Mouse (Mus musculus) heart, embryonic 16.5 days (tissue): ENCODE results near the gene Pzp. TPM values are rescaled to one million over a fixed set of nuclear protein-coding genes. Genes with fewer than 3 reads are reported as not detected.

Experiments used
- ATAC-seq: fragments of 200-750 bp; cut with Nextera tagmentation; replicated peaks from 2 replicates; pipeline ENCODE4 v1.8.0; 2017; ENCODE audit warnings: moderate number of reproducible peaks; ENCODE audit not compliant: insufficient read depth, low FRiP score; ENCODE audit errors: extremely low read depth
- H3K27ac ChIP-seq: fragments of 300-500 bp; sonication (generic); 2 replicates; pipeline ENCODE4 v1.5.1; 2014; ENCODE audit warnings: mild to moderate bottlenecking, low read length, control low read depth, moderate library complexity
- H3K27me3 ChIP-seq: fragments of 300-500 bp; sonication (generic); 2 replicates; pipeline ENCODE4 v1.6.1; 2014; ENCODE audit warnings: low read length, mixed read lengths; ENCODE audit not compliant: control insufficient read depth, insufficient read depth
- H3K36me3 ChIP-seq: fragments of 300-500 bp; sonication (generic); 2 replicates; pipeline ENCODE4 v1.6.1; 2014; ENCODE audit not compliant: control insufficient read depth, insufficient read depth
- H3K4me1 ChIP-seq: fragments of 300-500 bp; sonication (generic); 2 replicates; pipeline ENCODE4 v1.6.1; 2014; ENCODE audit warnings: low read length, mixed read lengths; ENCODE audit not compliant: control insufficient read depth, insufficient read depth
- H3K4me2 ChIP-seq: fragments of 300-500 bp; sonication (generic); 2 replicates; pipeline ENCODE4 v1.6.1; 2014; ENCODE audit warnings: low read depth, mild to moderate bottlenecking, control low read depth, low read length
- H3K4me3 ChIP-seq: fragments of 300-500 bp; sonication (generic); 2 replicates; pipeline ENCODE4 v1.5.1; 2014; ENCODE audit warnings: mild to moderate bottlenecking, control low read depth, low read length
- H3K9ac ChIP-seq: fragments of 300-500 bp; sonication (generic); 2 replicates; pipeline ENCODE4 v1.6.1; 2014; ENCODE audit warnings: low read length, control low read depth
- H3K9me3 ChIP-seq: fragments of 300-500 bp; sonication (generic); replicated peaks from 2 replicates; pipeline ENCODE4 v1.6.1; 2016; ENCODE audit warnings: low read length; ENCODE audit not compliant: control insufficient read depth
- WGBS: fragments of 180-500 bp; shearing (Covaris S2); extraction: QIAGEN DNeasy Blood & Tissue Kit; methylation state at CpG from one replicate; pipeline ENCODE4 v1.1.7; 2014; 5-methylcytosine and 5-hydroxymethylcytosine counted together
- polyA plus RNA-seq: library from polyadenylated mRNA; unstranded; fragments of >200 nt; fragmentation: Nextera tagmentation; extraction: Ambion mirVana; gene quantifications from 2 replicates; pipeline ENCODE4 v1.2.1, GENCODE M21; 2015

The Pzp gene
- polyA plus RNA-seq, 1 experiment from 2014 or later: 0.63 TPM

DNA sequence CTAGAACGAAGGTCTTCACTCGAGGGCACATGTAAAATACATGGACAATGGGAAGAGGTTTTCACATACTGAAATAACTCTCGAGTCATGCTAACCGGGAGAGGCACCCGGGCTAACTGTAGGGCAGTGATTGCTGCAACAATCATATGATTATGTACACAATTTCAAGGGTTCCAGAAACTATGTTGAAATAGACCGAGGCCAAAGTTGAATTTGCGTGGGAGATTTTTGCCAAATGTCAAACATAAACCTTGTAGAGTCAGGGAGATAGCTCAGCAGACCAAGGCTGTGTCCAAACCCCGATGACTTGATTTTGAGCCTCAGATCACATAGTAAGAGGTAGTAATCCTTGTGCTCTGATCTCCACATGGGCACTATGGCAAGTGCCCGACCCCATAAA lies 6.2 kb upstream of the Pzp start:
- Histone ChIP-seq H3K36me3 (no peaks in the 10 kb centered on the region), H3K4me3 (no peak overlapping the region), H3K27me3 (no peaks in the 10 kb centered on the region), H3K4me1 (peaks cover 5% of the 10 kb centered on the region; the same call in 1 of the 2 replicates), H3K9ac (no peak overlapping the region), H3K9me3 (no peaks in the 10 kb centered on the region), H3K27ac (no peak overlapping the region), H3K4me2 (no peak overlapping the region)
- 82% methylated on average over 9 of the region's 9 CpGs for whole genome bisulfite sequencing
- no peak for ATAC-seq

DNA sequence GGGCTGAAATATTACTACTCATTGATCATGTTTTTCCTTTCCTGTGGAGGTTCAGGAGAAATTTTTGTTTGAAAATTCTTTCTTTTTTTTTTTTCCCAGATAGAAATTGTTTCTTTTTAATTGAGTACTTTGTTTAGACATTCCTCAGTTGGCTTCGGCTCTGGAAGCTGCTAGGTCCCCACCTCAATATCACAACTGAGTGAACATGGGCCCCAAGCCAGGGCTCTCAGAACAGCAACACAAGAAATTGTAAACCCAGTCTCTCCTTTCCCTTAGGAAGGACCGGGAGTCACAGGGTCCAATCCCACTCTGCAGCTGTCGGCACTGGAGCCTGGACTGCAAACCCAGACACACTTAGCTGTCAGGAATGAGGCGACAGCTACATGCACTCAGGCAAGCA lies 2.0 kb upstream of the Pzp start:
- Histone ChIP-seq H3K4me3 (no peak overlapping the region), H3K27me3 (no peaks in the 10 kb centered on the region), H3K9ac (no peak overlapping the region), H3K36me3 (no peaks in the 10 kb centered on the region), H3K4me1 (peaks cover 5% of the 10 kb centered on the region; the same call in 1 of the 2 replicates), H3K27ac (no peak overlapping the region), H3K9me3 (peaks cover 3% of the 10 kb centered on the region; the same call in 1 of the 2 replicates), H3K4me2 (no peak overlapping the region)
- WGBS: 27% methylated on average over 4 of the region's 4 CpGs
- ATAC-seq: no peak

- Histone ChIP-seq H3K4me3 (no peak overlapping the region), H3K9ac (no peak overlapping the region), H3K4me1 (peaks cover 5% of the 10 kb centered on the region; the same call in 1 of the 2 replicates), H3K27ac (no peak overlapping the region), H3K36me3 (no peaks in the 10 kb centered on the region), H3K27me3 (no peaks in the 10 kb centered on the region), H3K9me3 (peaks cover 3% of the 10 kb centered on the region; the same call in 1 of the 2 replicates), H3K4me2 (no peak overlapping the region)
- ATAC-seq: no peak
- WGBS: 73% methylated on average over 1 of the region's 1 CpGs
These were observed 590 bp upstream of the Pzp start for GRCm38 (mm10) chr6:128527110-128527509.

- 88% methylated on average over 4 of the region's 4 CpGs for WGBS
- Histone ChIP-seq H3K9me3 (peaks cover 3% of the 10 kb centered on the region; the same call in 1 of the 2 replicates), H3K4me3 (no peak overlapping the region), H3K27ac (no peak overlapping the region), H3K27me3 (no peaks in the 10 kb centered on the region), H3K4me2 (no peak overlapping the region), H3K9ac (no peak overlapping the region), H3K4me1 (peaks cover 5% of the 10 kb centered on the region; the same call in 1 of the 2 replicates), H3K36me3 (no peaks in the 10 kb centered on the region)
- ATAC-seq: no peak
These were observed 719 bp downstream of the Pzp start for GRCm38 (mm10) chr6:128525801-128526200.

DNA sequence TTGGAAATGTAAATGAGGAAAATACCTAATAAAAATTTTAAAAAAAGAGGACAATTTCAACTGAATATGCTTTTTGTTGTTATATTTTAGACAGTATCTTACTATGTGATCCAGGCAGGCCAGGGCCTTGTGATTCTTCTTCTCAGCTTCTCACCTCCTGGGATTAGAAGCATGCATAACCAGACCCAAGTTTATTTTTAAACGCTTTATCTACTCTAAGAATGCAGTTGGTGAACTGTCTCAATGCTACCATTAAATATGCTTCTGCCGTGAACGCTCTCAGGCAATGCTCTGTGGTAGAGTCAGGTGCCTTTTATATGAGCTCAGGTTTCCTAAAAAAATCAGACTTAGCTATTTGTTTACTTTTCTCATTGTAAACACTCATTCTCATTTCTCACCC lies 3.2 kb downstream of the Pzp start:
- no peak overlapping the region for H3K4me3 ChIP-seq
- H3K27ac ChIP-seq: peak overlapping the region; percentile 58
- H3K4me2 ChIP-seq: no peak overlapping the region
- no peaks in the 10 kb centered on the region for H3K27me3 ChIP-seq
- peak; percentile 69; the same call in 1 of the 2 replicates for ATAC-seq
- H3K9ac ChIP-seq: no peak overlapping the region
- 33% methylated on average over 3 of the region's 3 CpGs for WGBS
- H3K36me3 ChIP-seq: no peaks in the 10 kb centered on the region
- peaks cover 3% of the 10 kb centered on the region; the same call in 1 of the 2 replicates for H3K9me3 ChIP-seq
- H3K4me1 ChIP-seq: no peaks in the 10 kb centered on the region

GRCm38 (mm10) chr6:128519159-128519558 lies 7.4 kb downstream of the Pzp start:
- no peak for ATAC-seq
- Histone ChIP-seq H3K9me3 (peaks cover 3% of the 10 kb centered on the region; the same call in 1 of the 2 replicates), H3K27me3 (no peaks in the 10 kb centered on the region), H3K36me3 (no peaks in the 10 kb centered on the region), H3K9ac (no peak overlapping the region), H3K4me2 (no peak overlapping the region), H3K27ac (no peak overlapping the region), H3K4me1 (no peaks in the 10 kb centered on the region), H3K4me3 (no peak overlapping the region)
- 81% methylated on average over 7 of the region's 7 CpGs for WGBS

GRCm38 (mm10) chr6:128505676-128506236 lies 20.8 kb downstream of the Pzp start:
- WGBS: 85% methylated on average over 2 of the region's 2 CpGs
- Histone ChIP-seq H3K9ac (no peak overlapping the region), H3K4me2 (no peak overlapping the region), H3K36me3 (no peaks in the 10 kb centered on the region), H3K4me1 (no peaks in the 10 kb centered on the region), H3K27me3 (no peaks in the 10 kb centered on the region), H3K4me3 (no peak overlapping the region), H3K9me3 (no peaks in the 10 kb centered on the region), H3K27ac (no peak overlapping the region)
- ATAC-seq: no peak

DNA sequence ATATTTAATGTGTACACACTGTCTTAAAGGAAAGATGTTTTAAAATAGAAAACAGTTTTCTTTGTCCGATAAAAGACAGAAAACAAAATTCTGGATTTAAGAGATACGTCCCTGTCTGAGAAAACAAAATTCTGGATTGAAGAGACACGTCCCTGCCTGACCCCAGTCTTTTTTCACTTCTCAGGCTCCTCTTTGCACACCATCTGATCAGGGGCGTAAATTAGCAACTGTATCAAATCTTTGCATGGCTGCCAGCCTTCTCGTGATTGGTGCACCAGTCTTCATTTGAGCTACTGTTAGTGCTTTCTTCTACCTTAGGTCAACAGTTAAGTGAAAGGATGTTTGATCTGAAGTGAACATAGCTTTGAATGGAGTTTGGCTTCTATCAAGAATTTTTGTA lies 21.8 kb downstream of the Pzp start:
- WGBS: 74% methylated on average over 5 of the region's 5 CpGs
- no peaks in the 10 kb centered on the region for H3K27me3 ChIP-seq
- H3K36me3 ChIP-seq: no peaks in the 10 kb centered on the region
- H3K4me2 ChIP-seq: no peak overlapping the region
- no peak overlapping the region for H3K4me3 ChIP-seq
- no peak for ATAC-seq
- no peak overlapping the region for H3K27ac ChIP-seq
- no peaks in the 10 kb centered on the region for H3K4me1 ChIP-seq
- H3K9me3 ChIP-seq: no peaks in the 10 kb centered on the region
- H3K9ac ChIP-seq: no peak overlapping the region

GRCm38 (mm10) chr6:128495346-128495745 lies 31.2 kb downstream of the Pzp start:
- Histone ChIP-seq H3K4me2 (no peak overlapping the region), H3K4me3 (no peak overlapping the region), H3K27ac (no peak overlapping the region), H3K4me1 (peaks cover 7% of the 10 kb centered on the region), H3K36me3 (no peaks in the 10 kb centered on the region), H3K9me3 (no peaks in the 10 kb centered on the region), H3K27me3 (no peaks in the 10 kb centered on the region), H3K9ac (no peak overlapping the region)
- 65% methylated on average over 1 of the region's 1 CpGs for WGBS
- ATAC-seq: no peak
